In genomic region chr3:121171872-121172265, GRCm38 (mm10) we compare ENCODE assay signal across 7 mouse cellular contexts. TPM values are rescaled to one million over a fixed set of nuclear protein-coding genes. Genes with fewer than 3 reads are reported as not detected.
A peak's percentile ranks its signal among the peaks of the same experiment; 100 is the strongest.
DNase-seq lines count a peak whose midpoint lies in the region; ATAC-seq and TF ChIP-seq lines count a peak whose summit lies in the region.

No protein-coding gene starts in this region.

- no peak overlapping the region for H3K9ac ChIP-seq in lung, postnatal 0 days (replicated peaks; ENCODE audit: low read depth)
- no peak overlapping the region for H3K9ac ChIP-seq in forebrain, embryonic 13.5 days
- H3K9ac ChIP-seq in limb, embryonic 12.5 days (replicated peaks) = no peak overlapping the region
- no peak overlapping the region for H3K9ac ChIP-seq in stomach, embryonic 14.5 days (replicated peaks; ENCODE audit: low read depth, low read length)

- H3K27ac ChIP-seq in lung, postnatal 0 days (ENCODE audit: low read length) = no peak overlapping the region
- H3K27ac ChIP-seq in forebrain, embryonic 13.5 days = no peak overlapping the region
- no peak overlapping the region for H3K27ac ChIP-seq in limb, embryonic 12.5 days
- no peak overlapping the region for H3K27ac ChIP-seq in stomach, embryonic 14.5 days (ENCODE audit: low read length)

- no peak for TF ChIP-seq EP300 in lung, postnatal 0 days (IDR thresholded peaks at IDR 0.05)

- H3K9me3 ChIP-seq in lung, postnatal 0 days (ENCODE audit: low read length) = no peaks in the 10 kb centered on the region
- no peaks in the 10 kb centered on the region for H3K9me3 ChIP-seq in forebrain, embryonic 13.5 days (replicated peaks)
- no peaks in the 10 kb centered on the region for H3K9me3 ChIP-seq in limb, embryonic 12.5 days
- no peaks in the 10 kb centered on the region for H3K9me3 ChIP-seq in stomach, embryonic 14.5 days (ENCODE audit: control insufficient read depth, low read depth, low read length)

- no peak for DNase-seq in lung, postnatal 0 days (ENCODE audit: low spot score)
- no peak for DNase-seq in lung, postnatal 10 days
- DNase-seq in Muller cell, postnatal 12 days (ENCODE audit: inconsistent ontology term) = no peak
- DNase-seq in layer of hippocampus, adult 18-20 months (ENCODE audit: low spot score in 2 of 2) = no peak

- no peaks in the 10 kb centered on the region for H3K27me3 ChIP-seq in lung, postnatal 0 days (replicated peaks; ENCODE audit: insufficient read depth, low read length)
- no peaks in the 10 kb centered on the region for H3K27me3 ChIP-seq in forebrain, embryonic 13.5 days
- no peaks in the 10 kb centered on the region for H3K27me3 ChIP-seq in limb, embryonic 12.5 days
- H3K27me3 ChIP-seq in stomach, embryonic 14.5 days (ENCODE audit: control insufficient read depth, insufficient read depth, low read length) = no peaks in the 10 kb centered on the region

- peak overlapping the region; percentile 86 for H3K4me2 ChIP-seq in lung, postnatal 0 days (replicated peaks; ENCODE audit: low read depth, low read length)
- peak overlapping the region; percentile 77 for H3K4me2 ChIP-seq in forebrain, embryonic 13.5 days
- H3K4me2 ChIP-seq in limb, embryonic 12.5 days = peak overlapping the region; percentile 69
- peak overlapping the region; percentile 69 for H3K4me2 ChIP-seq in stomach, embryonic 14.5 days (replicated peaks; ENCODE audit: low read depth, low read length)

- no peak for TF ChIP-seq CTCF in lung, postnatal 0 days (IDR thresholded peaks at IDR 0.05)

- 31% methylated on average over 6 of the region's 6 CpGs for WGBS in lung, postnatal 0 days
- 56% methylated on average over 6 of the region's 6 CpGs for WGBS in forebrain, embryonic 13.5 days
- 54% methylated on average over 6 of the region's 6 CpGs for WGBS in limb, embryonic 12.5 days
- WGBS in stomach, embryonic 14.5 days = 51% methylated on average over 6 of the region's 6 CpGs

- H3K36me3 ChIP-seq in lung, postnatal 0 days (ENCODE audit: insufficient read depth, low read length) = no peaks in the 10 kb centered on the region
- H3K36me3 ChIP-seq in forebrain, embryonic 13.5 days (ENCODE audit: poor library complexity, severe bottlenecking) = no peaks in the 10 kb centered on the region
- H3K36me3 ChIP-seq in limb, embryonic 12.5 days = no peaks in the 10 kb centered on the region
- H3K36me3 ChIP-seq in stomach, embryonic 14.5 days (ENCODE audit: control insufficient read depth, insufficient read depth, low read length) = no peaks in the 10 kb centered on the region

- no peak for ATAC-seq in lung, postnatal 0 days
- no peak for ATAC-seq in forebrain, embryonic 13.5 days
- ATAC-seq in limb, embryonic 12.5 days (ENCODE audit: insufficient number of reproducible peaks, insufficient read depth, low FRiP score, low TSS enrichment, low read depth) = no peak
- no peak for ATAC-seq in stomach, embryonic 14.5 days (ENCODE audit: insufficient number of reproducible peaks, insufficient read depth, low FRiP score, low read depth)

- H3K4me1 ChIP-seq in lung, postnatal 0 days (ENCODE audit: insufficient read depth, low read depth, low read length) = no peaks in the 10 kb centered on the region
- 0 out of 2 replicates have a peak, but pooled peaks cover 8% of the 10 kb centered on the region for H3K4me1 ChIP-seq in forebrain, embryonic 13.5 days
- H3K4me1 ChIP-seq in limb, embryonic 12.5 days (replicated peaks) = 0 out of 2 replicates have a peak, but pooled peaks cover 2% of the 10 kb centered on the region
- H3K4me1 ChIP-seq in stomach, embryonic 14.5 days (ENCODE audit: control insufficient read depth, insufficient read depth, low read length) = 0 out of 2 replicates have a peak, but pooled peaks cover 3% of the 10 kb centered on the region

- peak overlapping the region; percentile 57 for H3K4me3 ChIP-seq in lung, postnatal 0 days (ENCODE audit: low read depth, low read length)
- peak overlapping the region; percentile 63 for H3K4me3 ChIP-seq in forebrain, embryonic 13.5 days
- peak overlapping the region; percentile 62 for H3K4me3 ChIP-seq in limb, embryonic 12.5 days (replicated peaks)
- peak overlapping the region; percentile 61 for H3K4me3 ChIP-seq in stomach, embryonic 14.5 days (ENCODE audit: low read depth, low read length)

RNA-seq across cellular contexts. Expression of gene Rwdd3, which starts 0.4 kb away (rescaled TPM):
- 5.1 and 6.2 TPM in 2 replicates for polyA plus RNA-seq in lung, postnatal 0 days (2015; fragmentation: Nextera tagmentation; extraction: Ambion mirVana)
- 22.8 and 22.9 TPM in 2 replicates for polyA plus RNA-seq in forebrain, embryonic 13.5 days (2015; fragmentation: Nextera tagmentation; extraction: Ambion mirVana)
- 6.5 and 7.9 TPM in 2 replicates for polyA plus RNA-seq in limb, embryonic 12.5 days (2016; fragmentation: Nextera tagmentation; extraction: Ambion mirVana)
- polyA plus RNA-seq in stomach, embryonic 14.5 days (2014; fragmentation: Nextera tagmentation; extraction: Ambion mirVana) = 6.2 and 6.3 TPM in 2 replicates
- 10 to 100 TPM; 23.7 to 25.4 TPM for total RNA-seq in layer of hippocampus, adult 18-20 months (2021)
